Mouse (Mus musculus) midbrain, embryonic 11.5 days (tissue): ENCODE results near the gene Chmp4b. TPM values are rescaled to one million over a fixed set of nuclear protein-coding genes. Genes with fewer than 3 reads are reported as not detected.

ENCODE experiments used
- ATAC-seq: fragments of 200-750 bp; cut with Nextera tagmentation; 2 replicates; pipeline ENCODE4 v1.8.0; 2017; ENCODE audit warnings: moderate TSS enrichment, moderate library complexity; ENCODE audit not compliant: low FRiP score
- DNase-seq: peaks from one replicate; pipeline ENCODE4 v3.0.0; 2015; ENCODE audit warnings: low spot score; ENCODE audit errors: missing footprints
- H3K27ac ChIP-seq: fragments of 300-500 bp; sonication (generic); 2 replicates; pipeline ENCODE4 v1.5.1; 2014; ENCODE audit warnings: low read depth, low read length
- H3K27me3 ChIP-seq: fragments of 300-500 bp; sonication (generic); 2 replicates; pipeline ENCODE4 v1.6.1; 2014; ENCODE audit warnings: mild to moderate bottlenecking, low read length, moderate library complexity, mixed read lengths; ENCODE audit not compliant: control insufficient read depth, insufficient read depth
- H3K36me3 ChIP-seq: fragments of 300-500 bp; sonication (generic); 2 replicates; pipeline ENCODE4 v1.6.1; 2014; ENCODE audit warnings: mild to moderate bottlenecking, low read length, moderate library complexity, mixed read lengths; ENCODE audit not compliant: control insufficient read depth, insufficient read depth
- H3K4me1 ChIP-seq: fragments of 300-500 bp; sonication (generic); 2 replicates; pipeline ENCODE4 v1.6.1; 2014; ENCODE audit warnings: low read length; ENCODE audit not compliant: control insufficient read depth, insufficient read depth
- H3K4me2 ChIP-seq: fragments of 300-500 bp; sonication (generic); 2 replicates; pipeline ENCODE4 v1.6.1; 2014; ENCODE audit warnings: mild to moderate bottlenecking, moderate library complexity
- H3K4me3 ChIP-seq: fragments of 300-500 bp; sonication (generic); 2 replicates; pipeline ENCODE4 v1.5.1; 2014; ENCODE audit warnings: low read depth, low read length
- H3K9ac ChIP-seq: fragments of 300-500 bp; sonication (generic); 2 replicates; pipeline ENCODE4 v1.6.1; 2014; ENCODE audit warnings: low read length
- H3K9me3 ChIP-seq: fragments of 300-500 bp; sonication (generic); 2 replicates; pipeline ENCODE4 v1.6.1; 2016; ENCODE audit warnings: low read length; ENCODE audit not compliant: control insufficient read depth
- WGBS: fragments of 180-500 bp; shearing (Covaris S2); extraction: QIAGEN DNeasy Blood & Tissue Kit; methylation state at CpG from one replicate; pipeline ENCODE4 v1.1.7; 2014; 5-methylcytosine and 5-hydroxymethylcytosine counted together
- polyA plus RNA-seq: library from polyadenylated mRNA; unstranded; fragments of >200 nt; fragmentation: Nextera tagmentation; extraction: Ambion mirVana; gene quantifications from 2 replicates; pipeline ENCODE4 v1.2.1, GENCODE M21; 2014

The Chmp4b gene
- polyA plus RNA-seq, 1 experiment from 2014 or later = 12.7 TPM

DNA sequence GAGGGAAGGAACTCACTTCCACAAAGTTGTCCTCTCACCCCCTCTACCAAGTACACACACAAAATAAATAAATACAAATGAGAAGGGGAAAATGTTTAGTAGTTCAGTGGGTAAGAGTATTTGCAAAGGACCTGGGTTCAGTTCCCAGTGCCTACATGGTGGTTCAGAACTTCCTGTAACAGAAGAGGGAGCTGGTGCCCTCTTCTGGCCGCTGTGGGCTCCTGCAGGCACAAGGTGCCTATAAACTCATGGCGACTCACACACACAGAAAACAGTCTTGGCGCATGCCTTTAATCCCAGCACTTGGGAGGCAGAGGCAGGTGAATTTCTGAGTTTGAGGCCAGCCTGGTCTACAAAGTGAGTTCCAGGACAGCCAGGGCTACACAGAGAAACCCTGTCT, 13.0 kb upstream of the Chmp4b start:
- WGBS = 91% methylated on average over 3 of the region's 3 CpGs
- ATAC-seq = no peak
- Histone ChIP-seq H3K36me3 (peaks cover 12% of the 10 kb centered on the region), H3K4me2 (no peak overlapping the region), H3K4me3 (no peak overlapping the region), H3K9me3 (peaks cover 7% of the 10 kb centered on the region; the same call in 1 of the 2 replicates), H3K27ac (no peak overlapping the region), H3K9ac (no peak overlapping the region), H3K27me3 (no peaks in the 10 kb centered on the region), H3K4me1 (no peaks in the 10 kb centered on the region)
- no peak for DNase-seq

GRCm38 (mm10) chr2:154639115-154639514, 12.4 kb upstream of the Chmp4b start:
- Histone ChIP-seq H3K27me3 (no peaks in the 10 kb centered on the region), H3K4me3 (no peak overlapping the region), H3K4me2 (no peak overlapping the region), H3K9me3 (peaks cover 7% of the 10 kb centered on the region; the same call in 1 of the 2 replicates), H3K4me1 (no peaks in the 10 kb centered on the region), H3K9ac (no peak overlapping the region), H3K36me3 (peaks cover 12% of the 10 kb centered on the region), H3K27ac (no peak overlapping the region)
- no peak for DNase-seq
- ATAC-seq = no peak
- 89% methylated on average over 4 of the region's 4 CpGs for WGBS

DNA sequence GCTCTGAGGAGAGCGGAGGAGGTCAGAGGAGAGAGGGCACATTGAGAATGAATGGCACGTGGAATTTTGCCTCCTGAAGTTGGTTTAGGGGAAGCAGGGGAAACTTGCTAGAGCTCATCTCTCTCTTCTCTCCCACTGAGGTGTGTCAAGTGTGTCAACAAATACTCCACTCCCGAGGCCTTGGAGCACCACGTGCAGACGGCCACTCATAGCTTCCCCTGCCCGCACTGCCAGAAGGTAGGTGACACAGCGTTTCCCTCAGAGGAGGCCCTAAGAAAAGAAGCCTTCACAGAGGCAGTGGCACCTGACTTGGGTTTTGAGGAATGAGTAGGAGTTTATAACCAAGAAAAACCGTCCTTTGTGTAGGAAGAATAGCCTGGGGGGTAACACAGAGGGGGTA, 10.3 kb upstream of the Chmp4b start:
- WGBS = 87% methylated on average over 8 of the region's 8 CpGs
- DNase-seq = no peak
- peaks cover 12% of the 10 kb centered on the region for H3K36me3 ChIP-seq

DNA sequence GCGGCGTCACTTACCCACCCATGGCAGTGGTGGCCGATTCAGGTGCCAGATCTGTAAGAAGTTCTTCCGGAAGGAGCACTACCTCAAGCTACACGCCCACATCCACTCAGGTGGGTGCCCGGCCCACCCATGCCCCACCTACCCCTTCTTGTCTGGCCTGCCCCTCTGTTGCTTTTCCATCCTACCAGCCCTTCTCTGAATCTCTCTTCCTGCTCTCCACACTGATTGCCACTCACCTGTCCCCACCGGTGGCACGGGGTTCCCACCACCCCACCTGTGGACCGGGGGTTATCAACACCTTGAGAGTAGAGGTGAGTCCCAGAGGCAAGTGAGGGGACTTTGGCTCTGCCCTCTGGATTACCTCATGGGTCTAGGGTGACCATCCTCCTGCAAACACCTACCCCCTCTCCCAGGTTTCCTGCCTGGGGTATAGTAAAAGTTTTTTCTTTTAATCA, 9.5 kb upstream of the Chmp4b start:
- WGBS = 98% methylated on average over 9 of the region's 9 CpGs
- no peak overlapping the region for H3K4me3 ChIP-seq
- no peaks in the 10 kb centered on the region for H3K4me1 ChIP-seq
- H3K36me3 ChIP-seq = peaks cover 12% of the 10 kb centered on the region
- H3K27me3 ChIP-seq = no peaks in the 10 kb centered on the region
- no peak overlapping the region for H3K9ac ChIP-seq
- ATAC-seq (no peak), DNase-seq (no peak)
- no peak overlapping the region for H3K27ac ChIP-seq
- no peak overlapping the region for H3K4me2 ChIP-seq
- peaks cover 7% of the 10 kb centered on the region; the same call in 1 of the 2 replicates for H3K9me3 ChIP-seq

More for the DNA sequence above, 10.3 kb upstream of the Chmp4b start:
- Histone ChIP-seq H3K9me3 (peaks cover 7% of the 10 kb centered on the region; the same call in 1 of the 2 replicates), H3K4me3 (no peak overlapping the region), H3K4me1 (no peaks in the 10 kb centered on the region), H3K27ac (no peak overlapping the region), H3K27me3 (no peaks in the 10 kb centered on the region), H3K9ac (no peak overlapping the region), H3K4me2 (no peak overlapping the region)
- no peak for ATAC-seq

- DNase-seq (no peak), ATAC-seq (no peak)
- no peaks in the 10 kb centered on the region for H3K4me1 ChIP-seq
- H3K36me3 ChIP-seq = peaks cover 7% of the 10 kb centered on the region
- no peak overlapping the region for H3K4me3 ChIP-seq
- no peak overlapping the region for H3K27ac ChIP-seq
- no peaks in the 10 kb centered on the region for H3K27me3 ChIP-seq
- H3K9ac ChIP-seq = no peak overlapping the region
- no peak overlapping the region for H3K4me2 ChIP-seq
- peaks cover 7% of the 10 kb centered on the region; the same call in 1 of the 2 replicates for H3K9me3 ChIP-seq
- WGBS = 89% methylated on average over 6 of the region's 6 CpGs
Observed at GRCm38 (mm10) chr2:154642712-154643385, 8.7 kb upstream of the Chmp4b start.

DNA sequence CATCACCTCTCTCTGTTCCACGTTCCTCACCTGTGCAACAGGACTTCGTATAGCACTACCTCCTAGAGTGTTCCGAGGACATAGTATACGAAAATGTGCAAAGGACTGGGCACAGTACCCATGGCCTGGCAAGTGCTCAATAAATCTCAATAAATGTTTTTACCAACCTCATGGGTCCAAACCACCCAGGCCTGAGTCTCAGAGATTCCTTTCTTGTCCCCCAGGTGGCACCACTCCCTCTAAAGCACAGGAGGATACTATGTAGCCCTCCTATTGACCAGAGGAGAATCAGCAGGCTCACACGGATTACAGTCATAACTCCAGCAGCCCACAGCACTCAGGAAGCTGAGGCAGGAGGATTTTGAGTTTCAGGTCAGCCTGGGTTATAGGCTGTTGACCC, 4.9 kb upstream of the Chmp4b start:
- Histone ChIP-seq H3K4me2 (no peak overlapping the region), H3K36me3 (no peaks in the 10 kb centered on the region; the same call in 1 of the 2 replicates), H3K4me3 (no peak overlapping the region), H3K9ac (no peak overlapping the region), H3K9me3 (no peaks in the 10 kb centered on the region), H3K27ac (no peak overlapping the region), H3K4me1 (peaks cover 5% of the 10 kb centered on the region; the same call in 1 of the 2 replicates), H3K27me3 (no peaks in the 10 kb centered on the region)
- DNase-seq = no peak
- WGBS = 80% methylated on average over 5 of the region's 5 CpGs
- ATAC-seq = no peak; the same call in 1 of the 2 replicates

- peaks cover 5% of the 10 kb centered on the region; the same call in 1 of the 2 replicates for H3K4me1 ChIP-seq
- no peaks in the 10 kb centered on the region for H3K9me3 ChIP-seq
- 12% methylated on average over 3 of the region's 3 CpGs for whole genome bisulfite sequencing
- H3K9ac ChIP-seq = no peak overlapping the region
- DNase-seq (peak; percentile 95), ATAC-seq (peak; percentile 27; the same call in 1 of the 2 replicates)
- no peak overlapping the region for H3K4me3 ChIP-seq
- no peaks in the 10 kb centered on the region; the same call in 1 of the 2 replicates for H3K36me3 ChIP-seq
- no peak overlapping the region for H3K27ac ChIP-seq
- no peaks in the 10 kb centered on the region for H3K27me3 ChIP-seq
- 0 out of 2 replicates have a peak overlapping the region, but pooled peaks have one; percentile 11 for H3K4me2 ChIP-seq
Observed at GRCm38 (mm10) chr2:154648086-154648485, 3.4 kb upstream of the Chmp4b start.

GRCm38 (mm10) chr2:154650404-154650803, 1.1 kb upstream of the Chmp4b start:
- no peak overlapping the region for H3K27ac ChIP-seq
- peaks cover 5% of the 10 kb centered on the region; the same call in 1 of the 2 replicates for H3K4me1 ChIP-seq
- DNase-seq = no peak
- H3K9me3 ChIP-seq = no peaks in the 10 kb centered on the region
- WGBS = 75% methylated on average over 3 of the region's 3 CpGs
- no peaks in the 10 kb centered on the region for H3K27me3 ChIP-seq
- no peak overlapping the region for H3K9ac ChIP-seq
- no peak overlapping the region for H3K4me3 ChIP-seq
- H3K4me2 ChIP-seq = no peak overlapping the region
- H3K36me3 ChIP-seq = no peaks in the 10 kb centered on the region; the same call in 1 of the 2 replicates
- no peak for ATAC-seq

DNA sequence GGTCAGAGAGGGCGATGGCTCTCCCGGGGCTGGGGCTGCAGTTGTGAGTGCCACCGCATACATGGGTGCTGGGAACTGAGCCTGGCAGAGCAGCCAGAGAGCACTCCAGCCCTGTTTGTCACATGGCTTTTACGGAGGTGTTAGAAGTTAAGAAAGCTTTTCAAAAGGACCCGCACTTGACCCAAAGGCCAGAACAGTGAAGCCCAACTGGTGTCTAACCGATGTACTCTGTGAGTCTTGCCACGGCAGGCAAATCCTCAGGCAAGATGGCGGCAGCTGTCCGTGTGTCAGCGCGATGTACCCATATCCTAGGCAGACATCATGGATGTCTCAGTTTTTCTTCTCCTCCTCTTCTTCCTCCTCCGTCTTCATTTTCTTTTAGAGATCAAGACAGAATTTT, 3.5 kb downstream of the Chmp4b start:
- H3K9ac ChIP-seq = no peak overlapping the region
- no peaks in the 10 kb centered on the region for H3K27me3 ChIP-seq
- H3K4me2 ChIP-seq = no peak overlapping the region
- ATAC-seq (no peak), DNase-seq (no peak)
- no peaks in the 10 kb centered on the region for H3K9me3 ChIP-seq
- H3K4me1 ChIP-seq = peaks cover 10% of the 10 kb centered on the region
- no peak overlapping the region for H3K27ac ChIP-seq
- WGBS = 95% methylated on average over 12 of the region's 12 CpGs
- H3K36me3 ChIP-seq = no peaks in the 10 kb centered on the region
- no peak overlapping the region for H3K4me3 ChIP-seq
